22 mouse cellular contexts compared by ENCODE assay signal in the genomic region with DNA sequence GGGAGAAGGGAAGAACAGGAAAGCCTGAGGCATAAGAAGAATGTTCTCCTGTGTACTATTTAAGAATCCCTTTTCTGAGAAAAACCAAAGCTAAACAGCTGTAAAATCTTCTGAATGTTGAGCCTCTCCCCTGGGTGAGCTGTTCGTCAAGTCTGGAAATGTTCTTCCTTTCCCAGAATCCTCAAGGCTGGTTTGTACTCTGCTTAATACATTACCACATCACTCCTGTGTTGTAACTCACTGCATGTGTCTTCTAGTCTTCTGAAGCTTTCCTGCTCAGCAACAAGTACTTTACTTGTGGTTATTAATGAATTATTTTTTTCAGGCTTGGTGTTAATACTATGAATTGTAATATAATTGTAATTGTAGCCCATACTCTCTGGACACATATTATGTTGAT.
A peak's percentile ranks its signal among the peaks of the same experiment; 100 is the strongest.
DNase-seq lines count a peak whose midpoint lies in the region; ATAC-seq and TF ChIP-seq lines count a peak whose summit lies in the region.
"Had no signal": no experiment of that assay in that cellular context is flagged by ENCODE, and none has a peak within 500 bp of the region (broad histone marks: within the 10 kb centered on the region; RNA-seq: fewer than 3 reads in every experiment).

No protein-coding gene starts in this region.

- no peak overlapping the region for H3K4me3 ChIP-seq in kidney, adult 2 months (ENCODE audit: insufficient read depth, low read depth, low read length)
- H3K4me3 ChIP-seq in kidney, embryonic 14.5 days (ENCODE audit: low read length), result no peak overlapping the region
- H3K4me3 ChIP-seq in forebrain, embryonic 13.5 days, result no peak overlapping the region
- H3K4me3 ChIP-seq: embryonic facial prominence, embryonic 10.5 days; embryonic facial prominence, embryonic 12.5 days; forebrain, embryonic 10.5 days had no signal

- no peaks in the 10 kb centered on the region for H3K27me3 ChIP-seq in kidney, adult 2 months (replicated peaks; ENCODE audit: control insufficient read depth, insufficient read depth, low read length)
- no peaks in the 10 kb centered on the region for H3K27me3 ChIP-seq in kidney, embryonic 14.5 days (ENCODE audit: control insufficient read depth, insufficient read depth, low read length)
- no peaks in the 10 kb centered on the region for H3K27me3 ChIP-seq in forebrain, embryonic 13.5 days
- H3K27me3 ChIP-seq: embryonic facial prominence, embryonic 12.5 days; Patski had no signal

- TF ChIP-seq POLR2A in kidney, adult 2 months (IDR thresholded peaks at IDR 0.05; ENCODE audit: low read depth, low read length), result no peak

- H3K4me1 ChIP-seq in kidney, adult 2 months (ENCODE audit: control insufficient read depth, insufficient read depth, low read length), result no peaks in the 10 kb centered on the region
- H3K4me1 ChIP-seq in kidney, embryonic 14.5 days (ENCODE audit: control insufficient read depth, insufficient read depth, low read length), result no peaks in the 10 kb centered on the region
- no peaks in the 10 kb centered on the region for H3K4me1 ChIP-seq in forebrain, embryonic 13.5 days
- H3K4me1 ChIP-seq: embryonic facial prominence, embryonic 10.5 days; embryonic facial prominence, embryonic 12.5 days; forebrain, embryonic 10.5 days had no signal

- TF ChIP-seq CTCF in kidney, adult 2 months (conservative IDR thresholded peaks at IDR 0.05; ENCODE audit: insufficient read depth, insufficient read length, low read depth, low read length), result no peak

- 60% methylated on average over 1 of the region's 1 CpGs for WGBS in kidney, adult 2 months
- WGBS in kidney, embryonic 14.5 days, result 63% methylated on average over 1 of the region's 1 CpGs
- 76% methylated on average over 1 of the region's 1 CpGs for WGBS in forebrain, embryonic 13.5 days

- no peaks in the 10 kb centered on the region for H3K36me3 ChIP-seq in kidney, adult 2 months (ENCODE audit: control insufficient read depth, insufficient read depth, low read length)
- no peaks in the 10 kb centered on the region for H3K36me3 ChIP-seq in kidney, embryonic 14.5 days (ENCODE audit: control insufficient read depth, insufficient read depth, low read length)
- no peaks in the 10 kb centered on the region for H3K36me3 ChIP-seq in forebrain, embryonic 13.5 days (ENCODE audit: poor library complexity, severe bottlenecking)
- H3K36me3 ChIP-seq: embryonic facial prominence, embryonic 10.5 days; embryonic facial prominence, embryonic 12.5 days; forebrain, embryonic 10.5 days had no signal

- H3K9ac ChIP-seq in kidney, embryonic 14.5 days (ENCODE audit: low read depth, low read length), result no peak overlapping the region
- no peak overlapping the region for H3K9ac ChIP-seq in forebrain, embryonic 13.5 days
- H3K9ac ChIP-seq: embryonic facial prominence, embryonic 12.5 days had no signal

- H3K4me2 ChIP-seq in kidney, embryonic 14.5 days (replicated peaks; ENCODE audit: low read depth, low read length), result no peak overlapping the region
- H3K4me2 ChIP-seq in forebrain, embryonic 13.5 days, result no peak overlapping the region
- H3K4me2 ChIP-seq: embryonic facial prominence, embryonic 12.5 days had no signal

- peak; percentile 17 for DNase-seq in kidney, adult 2 months
- DNase-seq in 3T3-L1 (ENCODE audit: low read depth, low spot score), result peak; percentile 29
- peak; percentile 67 for DNase-seq in adipocyte (ENCODE audit: low spot score)
- peak; percentile 63 for DNase-seq in gonadal fat pad, adult 2 months (ENCODE audit: low read depth)
- DNase-seq in right cerebral cortex, postnatal 25 days, result no peak
- DNase-seq: adrenal gland, adult 2 months; adrenal gland, postnatal 10 days; adrenal gland, postnatal 25 days; cerebellum, adult 11-12 months; cerebellum, adult 2 months; cerebellum, adult 9-10 months; cerebellum, postnatal 10 days; cerebellum, postnatal 25 days had no signal

- ATAC-seq in kidney, embryonic 14.5 days (ENCODE audit: low FRiP score, low TSS enrichment), result no peak
- no peak for ATAC-seq in forebrain, embryonic 13.5 days
- ATAC-seq: activated CD4-positive, CD25-positive, alpha-beta regulatory T cell, adult 4 months; forebrain, embryonic 14.5 days; forebrain, embryonic 16.5 days had no signal

- H3K9me3 ChIP-seq in kidney, embryonic 14.5 days (ENCODE audit: control insufficient read depth, low read length), result no peaks in the 10 kb centered on the region
- no peaks in the 10 kb centered on the region for H3K9me3 ChIP-seq in forebrain, embryonic 13.5 days (replicated peaks)
- H3K9me3 ChIP-seq: embryonic facial prominence, embryonic 10.5 days; embryonic facial prominence, embryonic 12.5 days; forebrain, embryonic 10.5 days had no signal

- H3K27ac ChIP-seq in kidney, adult 2 months (ENCODE audit: insufficient read depth, low read depth, low read length), result no peak overlapping the region
- no peak overlapping the region for H3K27ac ChIP-seq in kidney, embryonic 14.5 days (ENCODE audit: low read depth, low read length)
- no peak overlapping the region for H3K27ac ChIP-seq in forebrain, embryonic 13.5 days
- H3K27ac ChIP-seq: embryonic facial prominence, embryonic 10.5 days; embryonic facial prominence, embryonic 12.5 days; forebrain, embryonic 10.5 days had no signal
